Mouse (Mus musculus): Measurements from ENCODE around the gene Surf6.

DNA sequence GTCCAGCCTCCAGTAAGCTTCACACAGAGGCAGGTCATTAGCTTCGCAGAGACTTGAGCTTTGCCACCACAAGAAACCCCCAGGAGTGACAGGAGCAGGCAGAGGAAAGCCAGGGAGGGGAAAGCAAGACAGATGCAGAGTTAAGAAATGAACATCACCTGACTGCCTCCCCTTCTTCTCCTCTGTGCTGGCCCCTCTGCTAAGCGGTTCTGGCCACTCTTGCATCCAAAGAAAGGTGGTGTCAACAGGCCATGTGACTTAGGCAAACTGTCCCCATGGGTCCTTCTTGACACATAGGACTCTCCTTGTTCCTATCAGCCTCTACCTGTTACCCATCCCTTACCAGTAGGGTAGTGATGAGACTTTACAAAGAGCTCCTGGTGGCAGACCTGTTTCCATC is 3.3 kb upstream of the Surf6 start:
- no peak for TF ChIP-seq GATA1 (IDR thresholded peaks at IDR 0.05; ENCODE audit: borderline replicate concordance, low read length)
- no peak for TF ChIP-seq FLI1 (IDR thresholded peaks at IDR 0.05; ENCODE audit: low read length)
